Mouse (Mus musculus) limb, embryonic 14.5 days (tissue): ENCODE measurements around the gene Sgms2. TPM values are rescaled to one million over a fixed set of nuclear protein-coding genes. Genes with fewer than 3 reads are reported as not detected.

ENCODE experiments used
- ATAC-seq: fragments of 200-750 bp; cut with Nextera tagmentation; 2 replicates; pipeline ENCODE4 v1.8.0; 2017; ENCODE audit warnings: low read depth, moderate number of reproducible peaks, moderate TSS enrichment; ENCODE audit not compliant: low FRiP score
- DNase-seq: peaks from one replicate; pipeline ENCODE4 v3.0.0-alpha.2; 2015; ENCODE audit warnings: low spot score
- H3K27ac ChIP-seq: fragments of 300-500 bp; sonication (generic); replicated peaks from 2 replicates; pipeline ENCODE4 v1.5.1; 2014; ENCODE audit warnings: low read depth, mild to moderate bottlenecking, low read length, moderate library complexity, mixed read lengths
- H3K27me3 ChIP-seq: fragments of 300-500 bp; sonication (generic); 2 replicates; pipeline ENCODE4 v1.6.1; 2014; ENCODE audit warnings: low read length, mixed read lengths; ENCODE audit not compliant: control insufficient read depth, insufficient read depth
- H3K36me3 ChIP-seq: fragments of 300-500 bp; sonication (generic); 2 replicates; pipeline ENCODE4 v1.6.1; 2014; ENCODE audit warnings: mild to moderate bottlenecking, low read length, moderate library complexity, mixed read lengths; ENCODE audit not compliant: control insufficient read depth, insufficient read depth
- H3K4me1 ChIP-seq: fragments of 300-500 bp; sonication (generic); 2 replicates; pipeline ENCODE4 v1.6.1; 2014; ENCODE audit warnings: antibody characterized with exemption, low read length, mixed read lengths; ENCODE audit not compliant: control insufficient read depth, insufficient read depth
- H3K4me2 ChIP-seq: fragments of 300-500 bp; sonication (generic); replicated peaks from 2 replicates; pipeline ENCODE4 v1.6.1; 2014; ENCODE audit warnings: low read depth, mild to moderate bottlenecking, low read length, moderate library complexity; ENCODE audit not compliant: severe bottlenecking
- H3K4me3 ChIP-seq: fragments of 300-500 bp; sonication (generic); replicated peaks from 2 replicates; pipeline ENCODE4 v1.5.1; 2014; ENCODE audit warnings: low read length
- H3K9ac ChIP-seq: fragments of 300-500 bp; sonication (generic); 2 replicates; pipeline ENCODE4 v1.6.1; 2014; ENCODE audit warnings: mild to moderate bottlenecking, low read depth, low read length, moderate library complexity; ENCODE audit not compliant: severe bottlenecking
- H3K9me3 ChIP-seq: fragments of 300-500 bp; sonication (generic); 2 replicates; pipeline ENCODE4 v1.6.1; 2016; ENCODE audit warnings: low read length; ENCODE audit not compliant: control insufficient read depth
- POLR2A ChIP-seq: fragments of 200-500 bp; IDR thresholded peaks from 2 replicates; pipeline ENCODE4 v1.8.0; 2012; ENCODE audit warnings: inconsistent platforms, mild to moderate bottlenecking, moderate library complexity, borderline replicate concordance; ENCODE audit not compliant: insufficient read depth, insufficient read length; ENCODE audit errors: extremely low read depth
- WGBS: fragments of 180-500 bp; shearing (Covaris S2); extraction: QIAGEN DNeasy Blood & Tissue Kit; methylation state at CpG from one replicate; pipeline ENCODE4 v1.1.7; 2014; 5-methylcytosine and 5-hydroxymethylcytosine counted together
- polyA plus RNA-seq, 2 experiments: library from polyadenylated mRNA; depleted of rRNA in 1 of 2; stranded (reverse) in 1 of 2; unstranded in 1 of 2; fragments of >200 nt; fragmentation: Nextera tagmentation in 1 of 2; extraction: Ambion mirVana in 1 of 2; gene quantifications; 2 replicates each; pipeline versions ENCODE4 v1.2.1 to v1.2.3; 2012 to 2014

Gene Sgms2
- polyA plus RNA-seq, 2 experiments, result 16.6 to 19.5 TPM

GRCm38 (mm10) chr3:131361960-131362359 is 129.3 kb downstream of the Sgms2 start:
- H3K9me3 ChIP-seq, result no peaks in the 10 kb centered on the region
- no peak for TF ChIP-seq POLR2A
- H3K36me3 ChIP-seq, result no peaks in the 10 kb centered on the region
- no peak overlapping the region for H3K9ac ChIP-seq
- H3K27me3 ChIP-seq, result no peaks in the 10 kb centered on the region
- H3K4me1 ChIP-seq, result no peaks in the 10 kb centered on the region
- no peak overlapping the region for H3K4me3 ChIP-seq
- H3K4me2 ChIP-seq, result no peak overlapping the region
- 71% methylated on average over 4 of the region's 4 CpGs for WGBS
- no peak overlapping the region for H3K27ac ChIP-seq
- ATAC-seq, result no peak
- no peak for DNase-seq

GRCm38 (mm10) chr3:131359011-131359410 is 132.2 kb downstream of the Sgms2 start:
- no peaks in the 10 kb centered on the region for H3K9me3 ChIP-seq
- no peaks in the 10 kb centered on the region for H3K27me3 ChIP-seq
- no peak overlapping the region for H3K4me3 ChIP-seq
- ATAC-seq (no peak), DNase-seq (no peak)
- H3K4me1 ChIP-seq, result 0 out of 2 replicates have a peak, but pooled peaks cover 4% of the 10 kb centered on the region
- H3K4me2 ChIP-seq, result no peak overlapping the region
- H3K27ac ChIP-seq, result no peak overlapping the region
- H3K36me3 ChIP-seq, result no peaks in the 10 kb centered on the region
- no peak for TF ChIP-seq POLR2A
- WGBS, result 90% methylated on average over 5 of the region's 5 CpGs
- no peak overlapping the region for H3K9ac ChIP-seq

- Histone ChIP-seq H3K4me2 (no peak overlapping the region), H3K36me3 (no peaks in the 10 kb centered on the region), H3K4me3 (no peak overlapping the region), H3K27me3 (no peaks in the 10 kb centered on the region), H3K4me1 (0 out of 2 replicates have a peak, but pooled peaks cover 4% of the 10 kb centered on the region), H3K27ac (no peak overlapping the region), H3K9me3 (no peaks in the 10 kb centered on the region), H3K9ac (no peak overlapping the region)
- WGBS, result 67% methylated on average over 5 of the region's 5 CpGs
- ATAC-seq (no peak), DNase-seq (no peak)
- TF ChIP-seq POLR2A, result no peak
Observed at GRCm38 (mm10) chr3:131358205-131358604, 133.0 kb downstream of the Sgms2 start.

GRCm38 (mm10) chr3:131357643-131358042 is 133.6 kb downstream of the Sgms2 start:
- no peaks in the 10 kb centered on the region for H3K27me3 ChIP-seq
- H3K4me1 ChIP-seq, result 0 out of 2 replicates have a peak, but pooled peaks cover 4% of the 10 kb centered on the region
- 63% methylated on average over 3 of the region's 3 CpGs for WGBS
- H3K4me2 ChIP-seq, result no peak overlapping the region
- H3K36me3 ChIP-seq, result no peaks in the 10 kb centered on the region
- ATAC-seq (no peak), DNase-seq (no peak)
- no peak overlapping the region for H3K27ac ChIP-seq
- TF ChIP-seq POLR2A, result no peak
- H3K9ac ChIP-seq, result no peak overlapping the region
- no peaks in the 10 kb centered on the region for H3K9me3 ChIP-seq
- H3K4me3 ChIP-seq, result no peak overlapping the region

GRCm38 (mm10) chr3:131356026-131356425 is 135.2 kb downstream of the Sgms2 start:
- TF ChIP-seq POLR2A, result no peak
- Histone ChIP-seq H3K9ac (no peak overlapping the region), H3K27me3 (no peaks in the 10 kb centered on the region), H3K4me1 (0 out of 2 replicates have a peak, but pooled peaks cover 4% of the 10 kb centered on the region), H3K4me2 (no peak overlapping the region), H3K4me3 (no peak overlapping the region), H3K9me3 (no peaks in the 10 kb centered on the region), H3K27ac (no peak overlapping the region), H3K36me3 (no peaks in the 10 kb centered on the region)
- 45% methylated on average over 5 of the region's 5 CpGs for WGBS
- ATAC-seq, result no peak
- no peak for DNase-seq

GRCm38 (mm10) chr3:131350539-131350938 is 140.7 kb downstream of the Sgms2 start:
- Histone ChIP-seq H3K4me3 (no peak overlapping the region), H3K4me1 (no peaks in the 10 kb centered on the region), H3K4me2 (no peak overlapping the region), H3K27me3 (no peaks in the 10 kb centered on the region), H3K27ac (no peak overlapping the region), H3K9ac (no peak overlapping the region), H3K9me3 (no peaks in the 10 kb centered on the region), H3K36me3 (no peaks in the 10 kb centered on the region)
- DNase-seq (no peak), ATAC-seq (no peak)
- no peak for TF ChIP-seq POLR2A
- WGBS, result 80% methylated on average over 7 of the region's 7 CpGs
